In the genomic region with DNA sequence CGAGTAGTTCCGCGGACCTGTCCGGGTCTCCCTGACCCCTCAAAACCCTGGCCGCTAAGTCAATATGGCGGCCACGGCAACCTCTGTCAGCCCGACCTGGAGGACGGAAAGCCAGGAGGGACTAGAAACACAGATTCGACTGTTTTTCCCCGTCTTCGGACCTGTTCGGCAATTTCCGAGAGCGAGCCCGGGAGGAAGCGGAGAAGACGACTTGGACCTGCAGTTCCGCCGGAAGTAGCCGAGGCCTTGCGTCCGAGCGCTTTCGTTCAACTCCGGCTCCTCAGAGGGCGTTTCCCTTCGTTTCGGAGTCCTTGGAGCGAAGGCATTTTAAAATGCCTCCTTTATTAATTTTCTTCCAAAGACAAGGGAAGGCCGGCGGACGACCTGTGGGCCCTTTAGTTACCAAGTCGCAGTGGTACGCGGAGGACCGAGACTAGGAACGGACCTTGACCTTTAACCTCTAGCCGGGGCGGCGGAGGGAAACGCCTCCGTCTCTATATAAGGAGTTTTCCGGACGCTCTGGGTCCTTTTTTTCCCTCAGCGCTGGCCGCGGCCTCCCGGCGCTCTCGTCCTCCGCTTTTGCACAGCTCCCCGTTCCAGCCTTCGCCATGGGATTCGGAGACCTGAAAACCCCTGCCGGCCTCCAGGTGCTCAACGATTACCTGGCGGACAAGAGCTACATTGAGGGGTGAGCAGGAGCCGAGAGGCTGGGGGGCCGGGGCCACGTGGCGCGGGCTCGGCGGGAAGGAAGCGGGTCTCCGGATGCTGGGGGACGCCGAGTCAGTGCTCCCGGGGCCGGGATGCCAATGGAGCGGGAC, we compare ENCODE assay signal across 1 mouse cellular context.
TF ChIP-seq lines count a peak whose summit lies in the region.

A gene (plus strand): TSS at position 222 of the 818 bp plus-strand sequence.
A gene (minus strand): TSS at position 230 of the 818 bp plus-strand sequence.

TF ChIP-seq in MEL, 35 proteins besides CTCF, POLR2A, EP300 and RAD21 (continued from another document):
- TF ChIP-seq BHLHE40 (IDR thresholded peaks at IDR 0.05; ENCODE audit: borderline replicate concordance, low read depth, low read length): no peak
- no peak for TF ChIP-seq ZC3H11A (IDR thresholded peaks at IDR 0.05; ENCODE audit: low read depth, low read length)
- peak; percentile 97 for TF ChIP-seq TBP (IDR thresholded peaks at IDR 0.05; ENCODE audit: low read depth, low read length)
- peak; percentile 94 for TF ChIP-seq MXI1 (IDR thresholded peaks at IDR 0.05; ENCODE audit: low read depth, low read length)
- no peak; the same call in 1 of the 2 replicates for TF ChIP-seq POLR2AphosphoS5 (IDR thresholded peaks at IDR 0.05; ENCODE audit: borderline replicate concordance, low read depth, low read length)
- peak; percentile 11; the same call in 1 of the 2 replicates for TF ChIP-seq RCOR1 (IDR thresholded peaks at IDR 0.05; ENCODE audit: low read depth, low read length)
- no peak for TF ChIP-seq TAL1 (IDR thresholded peaks at IDR 0.05; ENCODE audit: low read length)
- peak; percentile 88 for TF ChIP-seq POLR2AphosphoS2 (IDR thresholded peaks at IDR 0.05; ENCODE audit: low read length)
- peak; percentile 84 for TF ChIP-seq MYC (IDR thresholded peaks at IDR 0.05; ENCODE audit: low read depth, low read length)
- TF ChIP-seq ZNF384 (IDR thresholded peaks at IDR 0.05; ENCODE audit: low read depth, low read length): peak; percentile 85
- TF ChIP-seq MAZ (IDR thresholded peaks at IDR 0.05; ENCODE audit: low read depth, low read length): peak; percentile 66; the same call in 1 of the 2 replicates
- TF ChIP-seq GABPA (IDR thresholded peaks at IDR 0.05; ENCODE audit: low read depth, low read length): peak; percentile 51; the same call in 1 of the 2 replicates
- peak; percentile 93; the same call in 1 of the 2 replicates for TF ChIP-seq KAT2A (conservative IDR thresholded peaks at IDR 0.05; ENCODE audit: low read depth, low read length)
